Mouse (Mus musculus): ENCODE results near the gene Noxred1. TPM values are rescaled to one million over a fixed set of nuclear protein-coding genes. Genes with fewer than 3 reads are reported as not detected.
"Not testable (repeated sequence)": the region's sequence is repeated elsewhere in the genome, so short reads cannot be mapped to it uniquely, and the experiment has no call there.

Noxred1 gene
- polyA plus RNA-seq (2016; fragmentation: Nextera tagmentation; extraction: Ambion mirVana): 1.0 and 1.5 TPM in 2 replicates

- Histone ChIP-seq H3K27me3 (replicated peaks; ENCODE audit: low read depth, poor library complexity, severe bottlenecking) (no peaks in the 10 kb centered on the region), H3K9me3 (no peaks in the 10 kb centered on the region), H3K27ac (replicated peaks) (no peak within 1 kb of the TSS), H3K4me1 (no peaks in the 10 kb centered on the region), H3K4me3 (no peak within 1 kb of the TSS), H3K36me3 (replicated peaks) (peaks cover 51% of the 10 kb centered on the region)
- no peak for DNase-seq (ENCODE audit: low spot score)
- WGBS: 97% methylated on average over 1 of the region's 1 CpGs
These were observed at the start of gene Noxred1 for GRCm38 (mm10) chr12:87238632-87239031. Gene Noxred1 (minus strand): TSS chr12:87238732.

GRCm38 (mm10) chr12:87284726-87285125 is 46.2 kb upstream of the Noxred1 start:
- 88% methylated on average over 5 of the region's 5 CpGs for WGBS
- Histone ChIP-seq H3K4me3 (no peak overlapping the region), H3K27me3 (replicated peaks; ENCODE audit: low read depth, poor library complexity, severe bottlenecking) (no peaks in the 10 kb centered on the region), H3K4me1 (peaks cover 3% of the 10 kb centered on the region; the same call in 1 of the 2 replicates), H3K27ac (replicated peaks) (no peak overlapping the region), H3K9me3 (no peaks in the 10 kb centered on the region), H3K36me3 (replicated peaks) (no peaks in the 10 kb centered on the region)
- DNase-seq (ENCODE audit: low spot score): no peak

DNA sequence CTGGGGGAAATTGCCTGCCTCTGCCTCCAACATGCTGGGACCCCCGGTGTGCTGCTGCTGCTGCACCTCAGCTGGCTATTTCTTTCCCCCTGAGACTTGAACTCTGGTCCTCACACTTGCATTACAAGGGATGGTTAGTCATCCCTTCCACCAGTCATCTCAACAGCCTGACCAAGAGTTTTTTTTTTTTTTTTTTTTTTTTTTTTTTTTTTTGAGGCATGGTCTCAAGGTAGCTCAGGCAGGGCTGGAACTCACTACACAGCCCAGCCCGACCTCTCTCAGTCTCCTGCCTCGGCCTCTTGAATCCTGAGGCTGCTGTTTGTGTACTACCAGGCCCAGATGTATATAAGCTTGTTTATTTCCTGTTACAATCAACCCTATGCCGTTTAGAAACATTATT is 45.7 kb upstream of the Noxred1 start:
- peaks cover 8% of the 10 kb centered on the region; the same call in 1 of the 2 replicates for H3K4me1 ChIP-seq
- no peaks in the 10 kb centered on the region for H3K27me3 ChIP-seq (replicated peaks; ENCODE audit: low read depth, poor library complexity, severe bottlenecking)
- H3K27ac ChIP-seq (replicated peaks): no peak overlapping the region
- H3K36me3 ChIP-seq (replicated peaks): no peaks in the 10 kb centered on the region
- no peaks in the 10 kb centered on the region for H3K9me3 ChIP-seq
- no peak overlapping the region for H3K4me3 ChIP-seq
- DNase-seq (ENCODE audit: low spot score): no peak
- 77% methylated on average over 4 of the region's 4 CpGs for WGBS

DNA sequence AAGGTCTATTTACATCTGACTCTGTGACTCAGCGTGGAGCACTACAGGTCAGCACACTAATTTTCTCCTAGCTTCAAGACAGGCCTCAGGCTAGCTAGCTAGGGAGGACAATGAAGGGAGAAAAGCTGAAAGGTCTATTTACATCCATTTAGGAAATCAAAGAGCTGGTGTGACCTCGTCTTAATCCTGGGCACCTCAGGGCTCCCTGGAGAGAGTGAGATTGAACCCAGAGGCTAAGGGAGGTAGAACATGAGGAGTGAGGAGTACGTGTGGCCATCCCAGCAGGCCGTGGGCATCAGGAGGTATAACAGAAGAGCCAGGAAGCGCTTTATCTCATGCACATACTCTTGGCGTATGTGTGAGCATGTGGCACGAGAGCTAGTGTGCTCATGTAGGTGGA is 45.2 kb upstream of the Noxred1 start:
- Histone ChIP-seq H3K27me3 (replicated peaks; ENCODE audit: low read depth, poor library complexity, severe bottlenecking) (no peaks in the 10 kb centered on the region), H3K4me3 (no peak overlapping the region), H3K27ac (replicated peaks) (no peak overlapping the region), H3K36me3 (replicated peaks) (no peaks in the 10 kb centered on the region), H3K4me1 (peaks cover 14% of the 10 kb centered on the region), H3K9me3 (no peaks in the 10 kb centered on the region)
- 60% methylated on average over 7 of the region's 7 CpGs for WGBS
- DNase-seq (ENCODE audit: low spot score): no peak

- 94% methylated on average over 4 of the region's 4 CpGs for WGBS
- peaks cover 20% of the 10 kb centered on the region for H3K4me1 ChIP-seq
- no peaks in the 10 kb centered on the region for H3K36me3 ChIP-seq (replicated peaks)
- no peak overlapping the region for H3K4me3 ChIP-seq
- no peak for DNase-seq (ENCODE audit: low spot score)
- no peak overlapping the region for H3K27ac ChIP-seq (replicated peaks)
- H3K27me3 ChIP-seq (replicated peaks; ENCODE audit: low read depth, poor library complexity, severe bottlenecking): no peaks in the 10 kb centered on the region
- no peaks in the 10 kb centered on the region for H3K9me3 ChIP-seq
These were observed 44.2 kb upstream of the Noxred1 start for GRCm38 (mm10) chr12:87282743-87283142.

DNA sequence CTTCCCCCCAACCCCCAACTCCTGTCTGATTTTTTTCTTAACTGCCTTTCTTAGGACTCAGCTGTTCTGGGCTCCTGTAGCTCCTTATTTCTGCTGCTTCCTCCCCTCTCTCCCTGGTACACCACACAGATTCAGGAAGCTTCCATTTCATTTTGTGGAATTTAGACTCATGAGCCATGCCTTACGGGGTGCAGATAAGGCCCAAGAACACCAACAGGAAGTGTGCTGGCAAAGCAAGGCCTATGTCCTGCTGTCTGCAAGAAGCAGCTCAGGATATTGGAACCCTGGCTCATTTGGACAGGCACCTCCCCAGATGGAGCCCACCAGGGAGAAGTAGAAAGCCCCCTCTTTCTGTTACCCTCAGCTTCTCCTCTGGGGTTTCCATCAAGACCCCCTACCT is 43.2 kb upstream of the Noxred1 start:
- DNase-seq (ENCODE audit: low spot score): no peak
- Histone ChIP-seq H3K9me3 (no peaks in the 10 kb centered on the region), H3K27ac (replicated peaks) (no peak overlapping the region), H3K27me3 (replicated peaks; ENCODE audit: low read depth, poor library complexity, severe bottlenecking) (no peaks in the 10 kb centered on the region), H3K36me3 (replicated peaks) (peaks cover 6% of the 10 kb centered on the region), H3K4me1 (peaks cover 20% of the 10 kb centered on the region), H3K4me3 (no peak overlapping the region)
- 86% methylated on average over 1 of the region's 1 CpGs for WGBS

DNA sequence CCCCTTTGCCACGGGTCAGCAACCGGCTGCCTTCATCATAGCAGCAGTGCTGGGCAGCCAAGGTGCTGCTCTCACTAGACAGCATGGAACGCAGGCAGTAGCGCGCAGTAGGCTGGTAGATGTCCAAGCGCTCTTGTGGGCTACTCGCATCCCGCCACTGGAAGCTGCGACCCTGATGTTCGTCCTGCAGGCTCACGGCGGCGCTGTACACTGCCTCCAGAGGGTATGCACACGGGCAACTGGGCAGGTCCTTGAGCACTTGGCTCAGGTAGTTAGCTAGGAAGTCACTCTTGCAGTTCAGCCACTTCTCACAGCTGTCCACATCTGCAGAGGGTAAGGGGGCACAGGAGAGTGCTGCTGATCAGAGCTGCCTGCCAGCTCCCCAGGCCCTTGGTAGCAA is 41.3 kb upstream of the Noxred1 start:
- H3K9me3 ChIP-seq: no peaks in the 10 kb centered on the region
- H3K36me3 ChIP-seq (replicated peaks): peaks cover 25% of the 10 kb centered on the region
- 45% methylated on average over 14 of the region's 14 CpGs for WGBS
- no peaks in the 10 kb centered on the region for H3K27me3 ChIP-seq (replicated peaks; ENCODE audit: low read depth, poor library complexity, severe bottlenecking)
- H3K27ac ChIP-seq (replicated peaks): no peak overlapping the region
- peaks cover 24% of the 10 kb centered on the region for H3K4me1 ChIP-seq
- no peak overlapping the region for H3K4me3 ChIP-seq
- peak; percentile 38 for DNase-seq (ENCODE audit: low spot score)

DNA sequence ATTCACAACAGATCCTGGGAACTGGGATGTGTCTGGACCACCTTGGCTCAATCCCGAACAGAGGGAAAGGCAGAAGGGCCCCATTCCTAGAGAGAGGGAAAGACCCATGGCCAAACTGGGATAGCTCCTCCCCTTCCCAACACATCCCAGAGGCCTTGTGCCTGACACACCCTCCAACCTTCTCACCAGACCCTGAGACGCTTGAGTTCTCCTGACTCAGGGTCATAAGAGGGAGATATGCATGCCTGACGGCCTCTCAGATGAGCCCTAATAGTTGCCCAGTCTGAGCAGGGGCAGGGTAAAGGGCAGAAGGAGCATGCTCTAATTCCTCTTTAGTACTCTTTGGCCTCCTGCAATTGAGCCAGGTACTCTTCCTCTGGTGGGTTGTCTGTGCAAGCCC is 40.8 kb upstream of the Noxred1 start:
- peaks cover 24% of the 10 kb centered on the region for H3K4me1 ChIP-seq
- 56% methylated on average over 3 of the region's 3 CpGs for WGBS
- peaks cover 30% of the 10 kb centered on the region for H3K36me3 ChIP-seq (replicated peaks)
- H3K4me3 ChIP-seq: no peak overlapping the region
- no peak for DNase-seq (ENCODE audit: low spot score)
- H3K27me3 ChIP-seq (replicated peaks; ENCODE audit: low read depth, poor library complexity, severe bottlenecking): no peaks in the 10 kb centered on the region
- no peaks in the 10 kb centered on the region for H3K9me3 ChIP-seq
- H3K27ac ChIP-seq (replicated peaks): 0 out of 2 replicates have a peak overlapping the region, but pooled peaks have one; percentile 40

GRCm38 (mm10) chr12:87278118-87278730 is 39.7 kb upstream of the Noxred1 start:
- 24% methylated on average over 6 of the region's 6 CpGs for WGBS
- DNase-seq (ENCODE audit: low spot score): peak; percentile 44

GRCm38 (mm10) chr12:87277251-87277650 is 38.7 kb upstream of the Noxred1 start:
- Histone ChIP-seq H3K36me3 (replicated peaks) (peaks cover 51% of the 10 kb centered on the region), H3K4me1 (peaks cover 20% of the 10 kb centered on the region)
- not testable (repeated sequence) for H3K4me3 ChIP-seq; H3K27ac ChIP-seq (replicated peaks); H3K27me3 ChIP-seq (replicated peaks; ENCODE audit: low read depth, poor library complexity, severe bottlenecking); DNase-seq (ENCODE audit: low spot score); H3K9me3 ChIP-seq
- WGBS: 88% methylated on average over 4 of the region's 4 CpGs

More at GRCm38 (mm10) chr12:87278118-87278730, 39.7 kb upstream of the Noxred1 start:
- H3K27me3 ChIP-seq (replicated peaks; ENCODE audit: low read depth, poor library complexity, severe bottlenecking): no peaks in the 10 kb centered on the region
- no peaks in the 10 kb centered on the region for H3K9me3 ChIP-seq
- H3K36me3 ChIP-seq (replicated peaks): peaks cover 41% of the 10 kb centered on the region
- peaks cover 20% of the 10 kb centered on the region for H3K4me1 ChIP-seq
- no peak overlapping the region for H3K4me3 ChIP-seq
- H3K27ac ChIP-seq (replicated peaks): no peak overlapping the region

DNA sequence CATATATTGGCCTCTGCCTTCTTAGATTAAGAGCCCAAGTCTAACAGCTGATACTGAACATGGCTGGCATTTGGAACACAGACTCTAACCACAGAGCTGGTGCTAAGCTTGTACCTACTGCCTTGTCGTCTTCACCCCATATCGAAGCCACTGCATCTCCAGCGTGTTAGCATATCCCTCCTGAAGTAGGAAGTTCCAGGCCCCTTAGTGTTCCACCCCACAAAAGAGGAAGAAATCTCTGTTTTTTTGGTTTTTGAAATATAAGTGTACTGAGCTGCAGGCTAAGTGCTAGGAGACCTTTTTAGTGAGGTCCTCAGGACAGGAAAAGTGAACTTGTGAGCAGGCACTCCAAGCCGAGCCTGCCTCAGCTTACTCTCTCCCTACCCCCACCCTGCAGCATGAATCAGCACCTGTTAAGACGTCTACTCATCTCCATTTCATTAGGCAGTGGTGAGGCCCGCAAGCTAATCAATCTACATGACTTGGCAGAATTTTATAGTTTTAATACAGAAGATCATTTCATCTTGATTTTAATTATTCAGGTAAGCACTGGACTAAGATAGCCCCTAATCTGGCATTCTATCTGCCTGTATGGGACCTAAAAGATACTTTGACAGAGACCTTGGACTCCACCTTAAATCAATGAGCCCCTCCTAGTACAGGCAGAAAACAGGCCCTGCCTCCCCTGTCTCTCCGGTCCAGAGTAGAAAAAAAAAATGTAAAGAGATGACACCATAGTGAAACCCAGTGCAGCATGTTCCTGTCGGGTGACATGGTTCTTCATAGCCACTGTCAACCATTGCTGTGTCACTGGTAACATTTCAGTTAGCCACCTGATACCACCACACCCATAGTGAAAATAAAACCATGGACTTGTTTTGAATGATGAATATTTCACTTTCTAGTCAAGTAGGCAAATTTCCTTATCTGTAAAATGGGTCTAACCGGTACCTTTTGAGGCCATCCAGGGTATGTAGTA is 36.6 kb upstream of the Noxred1 start:
- Histone ChIP-seq H3K27me3 (replicated peaks; ENCODE audit: low read depth, poor library complexity, severe bottlenecking) (no peaks in the 10 kb centered on the region), H3K36me3 (replicated peaks) (peaks cover 72% of the 10 kb centered on the region), H3K9me3 (no peaks in the 10 kb centered on the region), H3K4me1 (peaks cover 20% of the 10 kb centered on the region), H3K27ac (replicated peaks) (no peak overlapping the region), H3K4me3 (no peak overlapping the region)
- no peak for DNase-seq (ENCODE audit: low spot score)
- 91% methylated on average over 9 of the region's 9 CpGs for WGBS

- Histone ChIP-seq H3K27me3 (replicated peaks; ENCODE audit: low read depth, poor library complexity, severe bottlenecking) (no peaks in the 10 kb centered on the region), H3K36me3 (replicated peaks) (peaks cover 61% of the 10 kb centered on the region), H3K4me3 (peak overlapping the region; percentile 80), H3K9me3 (no peaks in the 10 kb centered on the region), H3K4me1 (peaks cover 20% of the 10 kb centered on the region), H3K27ac (replicated peaks) (peak overlapping the region; percentile 59)
- WGBS: 30% methylated on average over 4 of the region's 4 CpGs
- peak; percentile 41 for DNase-seq (ENCODE audit: low spot score)
These were observed 29.1 kb upstream of the Noxred1 start for GRCm38 (mm10) chr12:87267682-87268081.
